Mouse (Mus musculus): ENCODE results near the gene Rasgrf2. TPM values are rescaled to one million over a fixed set of nuclear protein-coding genes. Genes with fewer than 3 reads are reported as not detected.

Rasgrf2 gene
- not detected in 2 replicates for polyA plus RNA-seq (2012)

DNA sequence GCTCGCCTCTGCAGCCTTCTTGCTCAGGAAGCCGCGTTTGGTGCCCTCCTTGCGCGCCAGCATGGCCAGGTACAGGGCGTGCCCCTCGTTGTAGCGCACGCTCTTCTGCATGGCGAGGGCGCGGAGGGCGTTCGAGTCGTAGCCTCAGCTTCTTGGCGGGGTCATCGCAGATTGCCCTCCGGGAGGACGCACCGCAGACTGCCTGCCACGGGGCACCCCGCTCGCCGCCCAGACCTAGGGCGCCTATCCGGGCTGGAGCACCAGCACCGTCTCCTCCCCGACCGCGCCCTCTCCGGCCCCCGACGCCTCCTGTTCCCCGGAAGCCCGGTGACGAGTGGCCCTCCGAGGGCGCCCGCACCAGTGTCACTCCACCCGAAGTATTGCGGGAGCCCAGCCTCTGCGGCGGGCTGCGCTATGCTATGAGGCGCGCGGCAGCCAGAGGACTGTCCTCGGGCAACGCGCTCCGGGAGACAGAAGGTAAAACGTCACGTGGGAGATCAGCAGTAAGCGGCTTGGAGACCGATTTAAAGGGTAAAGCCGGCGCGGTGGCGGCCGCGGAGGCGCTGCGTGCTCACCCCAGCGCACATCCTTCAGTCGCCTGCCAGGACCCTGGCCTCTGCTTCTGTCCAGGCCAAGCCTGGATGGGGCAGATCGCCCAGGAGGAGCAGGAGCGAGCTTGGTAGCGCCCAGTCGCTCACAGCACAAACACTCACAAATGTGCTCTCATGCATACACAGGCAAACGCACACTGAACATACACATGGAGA, at the start of gene Rasgrf2:
TSS of gene Rasgrf2 (minus strand) at position 273 of the 767 bp plus-strand sequence.
- TF ChIP-seq GATA1 (IDR thresholded peaks at IDR 0.05; ENCODE audit: low read length), result no peak

DNA sequence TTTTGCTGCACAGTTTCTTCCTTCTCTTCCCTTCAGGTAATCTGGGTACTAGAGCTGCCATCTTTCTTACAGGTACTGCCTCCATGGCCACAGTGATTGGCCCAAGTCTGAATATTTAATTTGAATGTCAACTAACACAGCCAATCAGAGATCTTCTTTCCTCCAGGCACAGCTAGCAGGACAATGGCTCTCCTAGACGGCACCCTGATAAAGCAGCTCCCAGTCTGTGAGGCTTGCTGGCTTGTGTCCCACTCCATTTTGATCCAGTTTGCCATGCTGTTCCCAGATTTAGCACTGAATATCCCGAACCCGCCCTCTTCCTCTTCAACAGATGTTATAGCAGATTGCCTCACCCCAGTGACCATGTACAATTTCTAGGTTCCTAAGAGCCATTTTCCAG, 19.1 kb upstream of the Rasgrf2 start:
- no peak for TF ChIP-seq GATA1 (IDR thresholded peaks at IDR 0.05; ENCODE audit: low read length)

DNA sequence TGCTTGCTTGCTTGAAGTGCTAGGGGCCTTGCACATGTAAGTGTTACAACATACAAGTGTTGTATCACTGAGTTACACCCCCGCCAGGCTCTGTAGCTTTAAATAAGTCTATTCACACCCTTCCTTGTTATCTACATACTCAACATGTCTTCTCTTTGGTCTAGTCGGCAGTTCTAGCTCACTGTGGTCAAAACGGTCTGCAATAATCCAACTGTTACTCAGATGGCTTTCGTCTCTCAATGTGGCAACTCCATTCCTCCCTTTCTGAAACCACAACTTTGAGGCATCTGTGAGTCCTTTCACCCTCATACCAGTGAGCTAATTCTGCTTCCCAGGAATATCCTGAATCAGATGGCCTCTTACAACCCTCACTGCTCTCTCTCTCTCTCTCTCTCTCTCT, 17.4 kb upstream of the Rasgrf2 start:
- TF ChIP-seq GATA1 (IDR thresholded peaks at IDR 0.05; ENCODE audit: low read length), result no peak

DNA sequence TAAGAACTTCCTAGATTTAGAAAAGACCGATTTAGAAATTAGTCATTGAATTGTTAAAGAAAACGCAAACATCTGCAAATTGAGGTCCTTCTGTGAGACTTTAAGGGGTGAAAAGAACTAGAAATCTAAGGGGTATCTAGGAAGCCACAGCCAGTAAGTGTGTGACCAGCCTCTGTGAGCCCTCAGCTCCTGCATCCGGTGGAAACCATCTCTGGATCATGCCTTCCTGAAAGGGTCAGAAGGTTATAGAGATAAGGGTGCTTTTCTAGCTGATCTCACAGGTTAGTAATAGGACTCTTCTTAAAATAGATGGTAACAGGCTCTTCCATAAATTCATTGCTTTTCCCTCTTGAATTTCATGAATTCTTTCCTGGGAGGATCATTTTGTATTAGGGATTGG, 3.3 kb upstream of the Rasgrf2 start:
- no peak for TF ChIP-seq GATA1 (IDR thresholded peaks at IDR 0.05; ENCODE audit: low read length)

DNA sequence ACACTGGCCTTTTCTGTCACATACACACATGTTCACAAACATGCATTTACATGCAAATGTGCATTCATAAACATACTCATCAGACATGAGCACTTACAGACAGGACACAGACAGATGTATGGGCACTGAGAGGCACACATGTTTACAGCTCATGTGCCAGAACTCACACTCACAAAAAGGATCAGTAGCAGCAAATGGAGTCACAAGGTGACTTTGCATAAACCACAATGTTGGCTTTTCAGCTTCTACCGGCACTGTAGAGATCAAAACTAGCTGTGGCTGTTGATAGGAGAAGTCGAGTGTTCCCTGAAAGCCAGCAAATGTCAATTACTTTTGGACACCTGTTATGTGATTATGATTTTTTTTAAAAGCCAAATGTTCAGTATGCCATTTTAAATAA, 1.1 kb upstream of the Rasgrf2 start:
- no peak for TF ChIP-seq GATA1 (IDR thresholded peaks at IDR 0.05; ENCODE audit: low read length)

DNA sequence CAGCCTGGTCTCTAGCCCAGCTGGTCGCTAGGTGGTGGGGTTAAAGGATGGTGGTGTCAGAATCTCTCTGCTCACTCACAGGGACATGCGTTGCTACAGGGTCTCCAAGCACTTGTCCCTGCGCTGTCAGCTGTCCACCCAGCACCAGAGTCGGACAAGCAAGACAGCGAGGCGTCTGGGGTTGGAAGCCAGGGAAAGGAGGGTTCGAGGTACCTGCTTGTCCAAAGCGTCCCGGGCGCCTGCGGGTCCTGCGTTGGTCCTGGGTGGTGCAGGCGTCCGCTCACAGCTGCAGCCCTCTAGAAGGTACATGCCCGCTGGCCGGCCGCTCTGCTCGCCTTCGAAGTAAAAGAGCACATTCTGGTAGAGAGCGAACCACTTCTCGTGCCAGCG, 467 bp downstream of the Rasgrf2 start:
- no peak for TF ChIP-seq GATA1 (IDR thresholded peaks at IDR 0.05; ENCODE audit: low read length)

DNA sequence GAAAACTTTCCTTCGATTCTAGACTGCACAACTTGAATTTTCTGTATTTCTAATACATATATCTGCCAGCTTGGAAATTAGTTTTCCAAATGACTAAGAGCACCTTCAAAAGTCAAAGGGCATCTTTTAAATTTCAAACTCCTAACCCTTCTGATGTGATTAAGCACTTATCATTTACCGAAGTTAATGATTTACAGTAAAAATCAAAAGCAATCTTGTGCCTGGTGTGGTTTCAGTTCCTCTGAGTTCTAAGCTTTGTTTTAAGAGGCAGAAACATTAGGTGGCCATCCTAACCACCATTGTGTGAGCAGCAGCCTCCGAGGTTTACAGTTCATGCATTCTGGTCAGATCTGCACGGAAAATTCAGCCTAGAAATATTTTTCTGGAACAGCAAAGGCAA, 1.6 kb downstream of the Rasgrf2 start:
- TF ChIP-seq GATA1 (IDR thresholded peaks at IDR 0.05; ENCODE audit: low read length), result no peak

DNA sequence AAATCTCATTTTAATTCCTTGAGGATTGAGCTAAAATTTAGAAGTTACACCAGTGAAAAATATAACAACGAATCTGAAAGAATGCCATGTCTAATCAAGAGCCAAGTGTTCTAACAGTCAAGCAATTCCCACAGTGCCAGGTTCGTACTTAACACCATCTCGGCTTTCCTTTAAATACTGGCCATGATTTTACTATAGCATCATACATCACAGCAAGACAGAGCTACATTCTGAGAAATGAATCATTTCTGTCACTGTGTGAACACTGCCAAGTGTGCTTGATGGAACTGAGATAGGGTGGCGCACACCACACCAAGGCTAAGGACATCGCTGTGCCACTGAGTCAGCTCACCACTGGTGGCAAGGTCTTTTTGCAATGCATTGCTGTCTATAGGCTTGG, 5.6 kb downstream of the Rasgrf2 start:
- TF ChIP-seq GATA1 (IDR thresholded peaks at IDR 0.05; ENCODE audit: low read length), result no peak

DNA sequence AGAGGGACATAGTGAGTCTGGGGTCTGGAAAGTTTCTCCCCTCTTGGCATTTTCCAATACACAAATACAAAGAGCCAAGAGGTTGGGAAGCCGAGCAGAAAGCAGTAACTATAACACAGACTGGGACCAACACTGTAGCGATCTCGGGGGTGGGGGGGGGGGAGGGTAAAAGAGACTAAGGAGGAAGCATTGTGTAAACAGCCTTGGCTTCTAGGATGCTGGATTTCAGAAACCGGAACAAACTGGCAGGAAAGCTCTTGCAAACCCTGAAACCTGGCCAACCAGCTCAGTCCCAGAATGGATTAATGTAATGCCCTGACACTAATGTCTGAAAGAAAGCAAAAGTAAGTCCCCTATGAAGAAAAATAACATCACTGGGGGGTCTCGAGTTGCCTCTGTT, 11.8 kb downstream of the Rasgrf2 start:
- TF ChIP-seq GATA1 (IDR thresholded peaks at IDR 0.05; ENCODE audit: low read length), result no peak

DNA sequence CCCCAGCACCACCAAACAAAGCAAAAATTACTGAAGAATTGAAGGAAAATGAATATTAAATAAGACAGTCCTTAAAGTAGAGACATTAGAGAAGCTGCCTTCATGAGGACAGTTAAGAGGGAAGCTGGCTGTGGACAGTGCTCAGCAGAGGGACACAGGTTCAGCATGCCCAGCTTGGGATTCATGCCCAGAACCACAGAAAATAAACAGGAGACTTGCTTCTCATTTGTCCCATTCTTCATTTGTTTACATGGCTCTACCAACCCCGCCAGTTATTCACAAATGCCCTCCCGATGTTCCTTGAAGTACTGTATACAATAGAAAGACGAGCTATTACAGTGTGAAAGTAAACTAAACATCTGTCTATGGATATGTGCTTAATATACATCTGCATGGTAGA, 17.4 kb downstream of the Rasgrf2 start:
- no peak for TF ChIP-seq GATA1 (IDR thresholded peaks at IDR 0.05; ENCODE audit: low read length)

DNA sequence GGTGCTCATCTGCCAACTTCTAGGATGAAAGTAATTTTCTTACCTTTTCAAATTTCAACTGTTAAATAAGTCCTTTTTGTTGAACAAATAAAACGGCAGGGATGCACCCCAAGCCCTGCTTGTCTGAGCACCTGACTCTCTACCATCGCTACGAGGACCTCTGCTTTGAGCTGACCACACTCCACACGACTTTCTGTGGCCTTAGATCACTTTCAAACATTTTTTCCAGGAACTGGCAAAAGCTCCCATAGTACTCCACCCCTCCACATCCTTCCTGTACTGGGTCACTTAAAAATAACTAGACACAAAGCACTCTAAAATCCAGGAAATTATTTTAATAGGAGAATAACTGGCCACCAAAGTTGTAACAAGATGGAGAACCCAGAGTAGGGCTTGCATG, 23.2 kb downstream of the Rasgrf2 start:
- TF ChIP-seq GATA1 (IDR thresholded peaks at IDR 0.05; ENCODE audit: low read length), result no peak

DNA sequence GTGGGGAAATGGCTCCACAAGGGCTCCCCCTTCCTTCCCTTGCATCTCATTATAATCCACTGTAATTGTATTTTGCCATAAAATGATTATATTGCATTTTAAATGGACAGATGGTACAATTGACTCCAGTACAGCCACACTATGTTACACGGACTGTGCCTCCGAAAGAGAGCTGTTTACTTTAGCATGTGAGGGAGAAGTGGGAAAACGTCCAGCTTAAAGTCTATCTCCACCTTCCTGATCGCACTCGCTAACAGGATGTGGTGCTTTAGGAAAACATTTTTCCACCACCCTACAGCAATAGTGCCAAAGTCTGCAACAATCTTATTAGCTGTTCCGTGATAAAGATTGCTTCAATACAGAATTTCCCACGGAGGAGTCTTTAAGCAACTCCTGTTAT, 27.2 kb downstream of the Rasgrf2 start:
- no peak for TF ChIP-seq GATA1 (IDR thresholded peaks at IDR 0.05; ENCODE audit: low read length)

DNA sequence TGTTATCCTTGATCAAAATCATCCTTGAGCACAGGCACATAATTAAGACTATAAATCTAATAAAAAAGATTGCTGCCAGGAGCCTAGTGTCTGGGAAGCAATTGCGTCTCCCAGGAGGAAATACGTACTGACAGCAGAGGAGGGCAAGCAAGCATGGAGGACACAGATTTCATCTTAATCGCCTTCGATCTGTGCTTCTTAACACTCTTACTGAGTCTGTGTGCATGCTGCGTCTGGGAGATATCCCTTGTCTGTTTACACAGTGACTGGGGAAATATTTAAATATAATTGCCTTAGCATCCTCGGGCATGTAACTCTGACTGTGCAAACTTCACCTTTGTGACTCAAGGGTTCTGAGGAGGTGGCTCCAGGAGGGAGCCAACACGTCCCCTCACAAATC, 33.0 kb downstream of the Rasgrf2 start:
- no peak for TF ChIP-seq GATA1 (IDR thresholded peaks at IDR 0.05; ENCODE audit: low read length)

DNA sequence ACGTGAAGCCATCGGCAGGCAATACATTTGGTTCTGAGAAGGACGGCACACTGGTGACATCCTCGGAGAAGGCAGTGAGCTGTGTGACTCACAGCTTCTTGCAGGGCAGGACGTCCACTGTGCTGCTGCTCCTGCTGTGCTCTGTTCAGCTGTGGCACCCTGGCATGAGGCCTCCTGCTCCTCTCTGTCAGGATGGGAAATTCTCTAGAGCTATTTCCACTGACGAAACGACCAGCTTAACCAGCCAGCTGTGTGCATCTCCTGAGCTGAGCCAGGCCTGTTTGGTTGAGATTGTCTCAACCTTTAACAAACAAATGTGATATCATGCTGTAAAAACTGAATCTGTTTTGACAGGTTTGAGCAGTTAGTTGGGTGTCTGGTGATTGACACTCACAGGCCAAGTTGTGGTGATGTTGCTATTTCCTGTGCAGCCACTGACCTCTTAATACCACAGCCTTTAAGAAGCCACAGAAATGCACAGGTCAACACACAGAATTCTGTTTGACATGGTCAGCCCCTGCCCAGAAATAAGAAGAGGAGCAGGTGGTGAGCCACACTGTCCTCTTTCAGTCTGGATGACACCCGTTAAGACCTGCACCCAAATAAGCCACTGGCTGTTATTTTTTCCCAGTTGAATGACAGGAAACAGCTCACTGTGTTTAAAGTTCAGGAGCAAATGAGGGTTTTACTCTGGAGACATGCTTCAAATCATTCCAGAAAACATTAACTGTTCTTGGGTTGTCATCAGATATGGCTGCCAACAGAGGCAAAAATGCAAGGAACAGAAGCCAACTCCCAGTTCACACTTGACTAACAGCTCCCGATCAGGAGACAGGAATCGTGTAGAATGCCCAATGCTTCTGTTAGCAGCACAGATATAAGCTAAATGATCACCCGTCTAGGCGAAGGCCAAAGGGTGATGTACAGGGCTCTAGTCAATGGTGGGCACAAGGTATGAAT, 36.0 kb downstream of the Rasgrf2 start:
- no peak for TF ChIP-seq GATA1 (IDR thresholded peaks at IDR 0.05; ENCODE audit: low read length)

DNA sequence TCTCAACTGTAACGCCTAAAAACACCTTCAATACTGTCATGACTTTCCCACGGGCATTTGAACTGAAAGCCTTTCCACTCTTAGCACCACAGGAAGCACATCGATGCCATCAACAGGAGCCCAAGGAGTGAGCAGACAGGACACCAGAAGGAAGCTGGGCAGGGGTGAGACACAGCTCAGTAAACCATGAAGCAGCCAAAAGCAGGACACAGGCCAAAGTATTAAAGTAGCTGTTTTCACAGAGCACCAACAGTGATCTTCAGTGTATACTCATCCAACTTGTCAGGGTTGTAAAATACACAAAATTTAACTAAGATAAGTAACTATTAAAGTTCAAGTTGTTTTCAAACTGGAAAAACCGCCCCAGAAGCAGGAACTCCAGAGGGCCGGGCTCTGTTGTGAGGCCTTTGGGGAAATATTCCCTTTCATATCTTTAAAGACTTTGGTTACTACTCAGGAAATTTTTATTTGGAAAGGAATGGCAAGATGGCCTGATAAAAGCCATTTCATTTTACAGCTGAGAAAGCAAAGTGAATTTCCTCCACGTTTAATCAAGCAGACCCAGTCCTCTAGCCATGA, 37.7 kb downstream of the Rasgrf2 start:
- TF ChIP-seq GATA1 (IDR thresholded peaks at IDR 0.05; ENCODE audit: low read length), result no peak

DNA sequence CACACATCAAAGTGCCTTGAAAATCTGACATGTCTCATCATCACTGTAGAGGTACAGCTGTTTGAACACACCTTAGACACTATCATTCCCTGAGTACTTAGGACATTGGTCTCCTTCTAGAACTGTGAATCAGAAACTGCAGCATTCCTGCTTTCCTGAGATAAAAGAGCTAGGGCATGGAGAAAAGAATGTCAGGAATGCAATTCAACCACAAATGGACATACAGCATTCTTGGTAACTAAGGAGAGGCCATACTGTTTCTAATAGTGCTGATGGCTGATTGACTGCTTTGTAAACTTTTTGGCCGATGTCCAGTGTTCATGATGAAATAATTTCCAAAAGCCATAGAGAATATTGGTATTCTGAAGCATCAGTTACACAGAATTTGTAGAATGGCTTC, 58.3 kb downstream of the Rasgrf2 start:
- TF ChIP-seq GATA1 (IDR thresholded peaks at IDR 0.05; ENCODE audit: low read length), result no peak
